Mouse (Mus musculus) erythroid progenitor cell, adult 5-6 weeks (primary cell): ENCODE results near the gene Sult2b1. TPM values are rescaled to one million over a fixed set of nuclear protein-coding genes. Genes with fewer than 3 reads are reported as not detected.

Experiments used
- ATAC-seq: replicated peaks from 2 replicates; pipeline ENCODE4 v1.8.0; 2016; ENCODE audit warnings: moderate number of reproducible peaks, mild to moderate bottlenecking, moderate TSS enrichment, inconsistent platforms; ENCODE audit not compliant: poor library complexity, low FRiP score, severe bottlenecking
- total RNA-seq, 2 experiments: library from RNA; stranded (forward) in 1 of 2; stranded (reverse) in 1 of 2; fragments of 150-400 nt in 1 of 2; fragments of 186-747, 209-891 nt in 1 of 2; gene quantifications; 2 replicates each; pipeline versions ENCODE4 v1.2.3 to v1.2.4; 2015 to 2017; ENCODE audit warnings: low replicate concordance in 2 of 2

The Sult2b1 gene
- total RNA-seq, 2 experiments from 2014 or later = not detected

GRCm38 (mm10) chr7:45702809-45703520 lies 81.5 kb downstream of the Sult2b1 start:
- no peak for ATAC-seq

- ATAC-seq = no peak
These were observed 82.2 kb downstream of the Sult2b1 start for GRCm38 (mm10) chr7:45702316-45702715.

GRCm38 (mm10) chr7:45701607-45702006 lies 82.9 kb downstream of the Sult2b1 start:
- no peak for ATAC-seq

- no peak for ATAC-seq
These were observed 83.4 kb downstream of the Sult2b1 start for GRCm38 (mm10) chr7:45701072-45701471.

GRCm38 (mm10) chr7:45700301-45701015 lies 84.0 kb downstream of the Sult2b1 start:
- no peak for ATAC-seq

- no peak for ATAC-seq
These were observed 84.8 kb downstream of the Sult2b1 start, which contains the start of gene Car11 for GRCm38 (mm10) chr7:45699523-45700141. Gene Car11 (plus strand): TSS chr7:45699843.

GRCm38 (mm10) chr7:45697894-45698293 lies 86.6 kb downstream of the Sult2b1 start:
- no peak for ATAC-seq

GRCm38 (mm10) chr7:45695098-45695497 lies 89.4 kb downstream of the Sult2b1 start:
- no peak for ATAC-seq

GRCm38 (mm10) chr7:45693921-45694591 lies 90.4 kb downstream of the Sult2b1 start, which contains the start of gene Sec1:
Gene Sec1 (minus strand): TSS chr7:45694402.
- no peak for ATAC-seq

- no peak for ATAC-seq
These were observed 92.1 kb downstream of the Sult2b1 start for GRCm38 (mm10) chr7:45692364-45692763.

- ATAC-seq = no peak
These were observed 94.7 kb downstream of the Sult2b1 start for GRCm38 (mm10) chr7:45689800-45690199.

GRCm38 (mm10) chr7:45689099-45689498 lies 95.4 kb downstream of the Sult2b1 start:
- no peak for ATAC-seq

- no peak for ATAC-seq
These were observed 97.6 kb downstream of the Sult2b1 start for GRCm38 (mm10) chr7:45686841-45687240.

- ATAC-seq = no peak
These were observed 98.7 kb downstream of the Sult2b1 start for GRCm38 (mm10) chr7:45685811-45686210.

GRCm38 (mm10) chr7:45683396-45684050 lies 100.9 kb downstream of the Sult2b1 start, which contains the start of gene Ntn5:
Gene Ntn5 (plus strand): TSS chr7:45684022.
- ATAC-seq = no peak

- ATAC-seq = peak; percentile 50; the same call in 1 of the 2 replicates
These were observed 102.0 kb downstream of the Sult2b1 start for GRCm38 (mm10) chr7:45682144-45683126.

- no peak for ATAC-seq
These were observed 103.3 kb downstream of the Sult2b1 start for GRCm38 (mm10) chr7:45681046-45681736.
